Mouse (Mus musculus): ENCODE results near the gene Adgrg3.
"Not testable (repeated sequence)": the region's sequence is repeated elsewhere in the genome, so short reads cannot be mapped to it uniquely, and the experiment has no call there.

The Adgrg3 gene

GRCm38 (mm10) chr8:95025421-95025820, 7.9 kb downstream of the Adgrg3 start:
- no peak for DNase-seq (ENCODE audit: low read depth)

- DNase-seq (ENCODE audit: low read depth): not testable (repeated sequence)
These were observed 10.9 kb downstream of the Adgrg3 start for GRCm38 (mm10) chr8:95028391-95028790.

DNA sequence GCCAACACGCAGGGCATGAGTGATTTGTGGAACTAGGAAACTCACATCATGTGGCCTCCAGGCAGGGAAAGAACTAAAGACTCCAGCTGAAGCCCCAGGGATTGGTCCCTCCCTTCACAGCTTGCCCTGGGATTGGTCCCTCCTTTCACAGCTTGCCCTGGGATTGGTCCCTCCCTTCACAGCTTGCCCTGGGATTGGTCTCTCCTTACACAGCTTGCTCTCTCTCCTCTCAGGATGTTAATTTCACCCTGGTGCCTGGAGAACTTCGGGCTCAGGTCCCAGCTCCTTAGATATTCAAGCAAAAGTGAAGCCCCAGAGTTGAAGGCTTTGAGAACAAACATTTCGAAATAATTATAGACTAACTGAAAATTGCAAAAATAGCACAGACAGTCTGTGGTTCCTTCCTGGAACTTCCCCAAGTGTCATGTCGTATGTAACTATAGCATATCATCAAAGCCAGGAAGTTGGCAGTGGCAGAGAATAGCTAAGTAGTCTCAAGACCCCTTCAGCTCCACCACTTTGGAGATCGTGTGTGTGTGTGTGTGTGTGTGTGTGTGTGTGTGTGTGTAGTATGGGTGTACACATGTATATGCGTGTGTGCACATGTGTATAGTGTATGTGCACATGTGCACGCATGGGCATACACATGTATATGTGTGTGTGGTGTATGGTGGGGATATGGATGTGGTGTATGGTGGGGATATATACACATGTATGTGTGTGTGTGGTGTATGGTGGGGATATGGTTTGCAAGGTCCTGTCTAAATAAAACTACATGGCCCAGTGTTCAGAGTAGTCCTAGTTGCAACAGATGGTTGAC, 19.8 kb downstream of the Adgrg3 start:
- DNase-seq (ENCODE audit: low read depth): peak; percentile 64

DNA sequence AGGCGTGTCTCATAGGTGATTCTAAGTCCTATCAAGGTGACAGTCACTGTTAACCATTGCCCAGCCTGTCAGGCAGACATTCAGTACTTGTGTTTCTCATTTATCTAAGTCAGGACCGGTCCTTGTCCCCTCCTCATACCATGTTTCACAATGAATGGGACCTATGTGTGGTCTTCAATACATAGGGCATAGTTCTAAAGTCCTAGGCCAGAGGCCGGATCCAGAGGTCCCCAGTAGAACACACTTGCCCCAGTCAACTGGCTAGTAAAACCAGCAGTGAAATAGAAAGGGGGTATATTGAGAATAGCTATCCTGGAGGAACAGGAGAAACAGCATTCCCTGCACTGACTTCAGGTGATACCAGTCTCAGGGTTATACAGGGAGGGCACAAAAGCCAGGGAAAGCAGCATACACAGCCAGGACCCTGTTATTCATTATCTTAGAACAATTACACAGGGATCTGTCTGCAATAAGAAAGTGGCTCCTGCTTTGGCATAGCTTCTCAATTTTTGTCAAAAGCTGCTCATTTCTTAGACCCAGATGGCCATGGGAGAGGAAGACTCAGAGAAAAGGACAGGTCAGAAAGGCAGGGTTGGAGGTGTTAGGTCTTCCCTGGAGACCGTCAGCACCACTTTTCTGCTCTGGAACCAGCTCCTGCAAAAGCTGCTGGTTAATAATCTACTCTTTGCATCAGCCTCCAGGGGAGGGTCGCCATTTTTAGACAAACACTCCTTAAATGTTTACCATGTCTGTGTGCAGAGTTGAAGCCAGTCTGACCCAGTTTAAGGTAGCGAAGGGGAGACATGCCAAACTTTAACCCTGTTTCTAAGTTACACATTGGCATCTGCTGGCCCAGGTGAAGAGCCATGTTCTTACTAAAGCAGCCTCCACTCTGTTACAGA, 24.6 kb downstream of the Adgrg3 start:
- no peak for DNase-seq (ENCODE audit: low read depth)

DNA sequence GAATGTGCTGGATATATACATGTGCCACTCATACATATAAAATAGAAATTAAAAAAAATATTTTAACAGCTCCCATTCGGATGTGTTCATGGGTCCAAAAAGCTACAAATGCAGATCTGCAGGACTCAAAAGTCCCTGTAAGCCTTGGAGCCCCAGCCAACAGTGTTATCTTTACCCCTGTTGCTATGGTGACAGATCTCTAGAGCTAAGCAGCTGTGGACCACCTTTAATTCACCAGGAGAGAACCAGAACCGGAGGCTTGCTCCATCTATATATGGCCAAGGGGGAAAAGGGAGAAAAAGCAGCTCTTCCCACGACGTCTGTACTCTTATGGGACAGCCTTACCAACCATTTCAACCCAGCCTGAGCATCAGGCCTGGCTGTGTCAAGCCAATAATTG, 27.3 kb downstream of the Adgrg3 start:
- no peak for DNase-seq (ENCODE audit: low read depth)

DNA sequence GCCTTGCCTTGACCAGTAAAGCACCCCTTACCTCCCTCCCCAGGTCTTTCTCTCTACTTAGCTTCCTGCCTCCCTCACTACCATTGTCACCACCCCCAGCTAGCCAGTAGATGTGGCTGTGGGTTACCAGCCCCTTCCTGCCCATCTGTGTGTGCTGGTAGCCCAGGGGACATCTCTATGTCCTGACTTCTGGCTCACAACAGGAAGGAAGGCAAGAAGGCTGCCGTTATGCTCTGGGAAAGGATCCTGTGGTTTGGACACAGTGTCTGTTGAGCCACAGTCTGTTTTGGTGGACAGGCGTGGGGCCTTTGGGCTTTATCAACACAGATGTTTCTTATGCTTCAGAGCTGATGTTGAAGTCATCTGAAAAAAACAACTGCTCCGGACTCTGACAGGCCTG, 29.5 kb downstream of the Adgrg3 start:
- DNase-seq (ENCODE audit: low read depth): peak; percentile 13

DNA sequence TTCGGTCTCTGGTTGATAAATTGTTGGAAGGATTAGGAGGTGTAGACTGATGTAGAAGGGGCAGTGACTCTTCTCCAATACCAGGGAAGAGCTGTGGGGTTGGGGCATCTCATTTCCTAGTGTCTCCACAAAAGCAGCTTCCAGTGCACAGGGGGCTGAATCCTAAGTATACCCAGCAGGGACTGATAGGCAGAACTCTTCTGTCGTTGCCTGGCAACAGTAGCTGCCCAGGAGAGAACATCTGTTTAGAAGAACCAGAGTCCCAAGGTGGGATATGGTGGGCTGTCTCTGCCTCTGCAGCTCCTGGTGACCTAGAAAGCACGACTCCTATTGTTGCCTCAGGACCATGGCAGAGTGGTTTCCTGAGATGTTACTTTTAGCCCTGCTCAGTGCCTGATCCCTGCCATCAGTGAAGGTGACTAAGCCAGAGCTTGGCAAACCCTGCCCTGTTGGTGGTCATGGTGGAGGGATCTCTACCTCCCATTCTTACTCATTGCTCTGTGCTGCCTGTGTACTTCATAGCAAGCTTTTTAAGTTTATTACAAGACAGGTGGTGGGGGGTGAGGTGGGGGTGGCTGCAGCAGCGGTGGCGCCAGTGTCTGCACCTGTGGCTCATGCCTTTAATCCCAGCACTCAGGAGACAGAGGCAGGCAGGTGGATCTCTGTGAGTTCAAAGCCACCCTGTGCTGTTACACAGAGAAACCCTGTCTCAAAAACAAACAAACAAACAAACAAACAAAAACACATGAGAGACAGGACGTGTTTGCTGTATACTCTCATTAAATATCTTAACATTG, 30.6 kb downstream of the Adgrg3 start:
- DNase-seq (ENCODE audit: low read depth): no peak

- DNase-seq (ENCODE audit: low read depth): no peak
These were observed 32.1 kb downstream of the Adgrg3 start for GRCm38 (mm10) chr8:95049636-95050035.

GRCm38 (mm10) chr8:95054438-95054837, 36.9 kb downstream of the Adgrg3 start:
- no peak for DNase-seq (ENCODE audit: low read depth)

DNA sequence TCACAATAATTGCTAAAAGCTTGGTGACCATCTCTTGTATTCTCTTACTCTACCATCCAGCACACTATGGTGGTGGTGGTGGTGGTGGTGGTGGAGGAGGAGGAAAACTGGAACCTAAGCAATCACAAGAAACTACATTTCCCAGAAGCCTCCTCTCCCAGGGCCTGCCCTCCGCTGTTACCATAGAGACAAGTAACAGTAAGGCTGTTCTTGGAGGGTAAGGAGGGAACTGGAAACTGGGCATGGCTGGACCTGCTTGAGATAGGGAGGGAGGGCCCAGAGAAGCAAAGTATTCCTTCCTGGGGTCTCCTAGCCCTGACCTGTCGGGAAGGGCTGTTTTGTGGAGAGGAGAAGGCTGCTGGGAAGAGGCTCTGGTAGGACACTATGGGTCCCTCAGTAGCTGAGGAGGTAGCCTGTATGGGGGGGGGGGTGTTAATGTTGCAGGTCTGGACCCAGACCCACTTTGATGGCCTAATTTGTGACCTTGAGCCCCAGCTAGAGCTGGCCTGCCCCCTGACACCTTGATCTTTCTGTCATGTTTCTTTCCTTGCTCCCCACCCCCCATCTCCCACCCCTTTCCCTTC, 37.5 kb downstream of the Adgrg3 start, which contains the start of gene Drc7:
Gene Drc7, plus strand, starts transcription at position 177 of the 584 bp plus-strand sequence.
- no peak for DNase-seq (ENCODE audit: low read depth)

GRCm38 (mm10) chr8:95056414-95056813, 38.9 kb downstream of the Adgrg3 start:
- DNase-seq (ENCODE audit: low read depth): no peak

DNA sequence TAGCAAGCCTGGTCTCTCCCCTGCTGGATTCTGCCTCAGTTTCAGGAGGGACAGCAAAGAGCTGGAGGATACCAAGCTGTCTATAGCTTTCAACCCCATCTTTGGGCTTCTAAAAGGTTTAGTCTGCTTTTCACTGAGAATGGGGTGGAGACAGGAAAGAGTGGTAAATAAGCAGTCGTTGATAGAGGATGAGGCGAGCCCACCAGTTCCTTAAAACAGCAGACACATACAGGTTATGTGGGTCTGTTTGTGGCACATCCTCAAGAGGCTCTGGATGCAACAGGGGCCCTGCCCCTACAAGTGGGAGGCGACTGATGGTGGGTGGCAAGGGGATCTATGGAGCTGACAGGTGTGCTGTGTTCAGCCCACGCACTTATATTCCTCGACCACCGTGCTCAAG, 41.2 kb downstream of the Adgrg3 start:
- no peak for DNase-seq (ENCODE audit: low read depth)

- no peak for DNase-seq (ENCODE audit: low read depth)
These were observed 42.5 kb downstream of the Adgrg3 start for GRCm38 (mm10) chr8:95059812-95060533.

- DNase-seq (ENCODE audit: low read depth): peak; percentile 82
These were observed 47.0 kb downstream of the Adgrg3 start for GRCm38 (mm10) chr8:95064531-95064930.

DNA sequence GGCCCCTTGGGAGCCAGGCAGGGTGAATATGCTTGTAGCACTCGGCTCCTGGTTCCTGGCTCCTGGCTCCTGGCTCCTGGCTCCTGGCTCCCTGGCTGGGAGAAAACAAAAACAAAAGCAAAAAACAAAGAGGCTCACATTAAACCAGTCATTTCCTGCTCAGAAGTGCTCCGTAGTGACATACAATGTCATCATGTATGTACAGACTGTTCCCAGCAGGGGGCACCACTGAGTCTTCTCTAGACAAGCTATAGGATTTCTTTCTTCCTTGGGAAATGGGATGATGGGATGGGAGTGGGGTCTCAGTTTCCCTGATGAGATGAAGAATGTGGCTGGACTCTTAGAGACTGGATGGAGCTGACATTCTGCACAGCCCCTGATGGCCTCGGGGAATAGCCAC, 50.1 kb downstream of the Adgrg3 start:
- no peak for DNase-seq (ENCODE audit: low read depth)

DNA sequence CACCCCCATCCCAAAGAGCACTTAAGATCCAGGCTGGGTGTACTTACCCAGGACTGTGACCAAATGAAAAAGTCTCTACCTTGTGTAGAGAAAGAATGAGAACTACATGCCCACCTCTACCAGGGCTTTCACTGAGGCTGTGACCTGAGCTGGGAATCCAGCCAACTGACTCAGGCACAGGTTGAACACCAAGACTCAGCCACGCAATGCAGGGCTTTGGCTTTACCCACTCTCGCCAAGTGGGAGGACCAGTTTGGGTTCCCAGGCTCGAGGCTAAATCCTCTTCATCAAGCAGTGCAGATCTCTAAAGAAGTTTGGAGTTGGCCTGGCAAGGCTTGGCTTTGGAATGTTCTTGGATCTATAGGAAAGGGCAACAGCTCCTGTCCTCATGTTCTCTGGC, 58.0 kb downstream of the Adgrg3 start:
- no peak for DNase-seq (ENCODE audit: low read depth)

GRCm38 (mm10) chr8:95076151-95076550, 58.7 kb downstream of the Adgrg3 start:
- DNase-seq (ENCODE audit: low read depth): no peak

GRCm38 (mm10) chr8:95078055-95078454, 60.6 kb downstream of the Adgrg3 start:
- DNase-seq (ENCODE audit: low read depth): no peak

DNA sequence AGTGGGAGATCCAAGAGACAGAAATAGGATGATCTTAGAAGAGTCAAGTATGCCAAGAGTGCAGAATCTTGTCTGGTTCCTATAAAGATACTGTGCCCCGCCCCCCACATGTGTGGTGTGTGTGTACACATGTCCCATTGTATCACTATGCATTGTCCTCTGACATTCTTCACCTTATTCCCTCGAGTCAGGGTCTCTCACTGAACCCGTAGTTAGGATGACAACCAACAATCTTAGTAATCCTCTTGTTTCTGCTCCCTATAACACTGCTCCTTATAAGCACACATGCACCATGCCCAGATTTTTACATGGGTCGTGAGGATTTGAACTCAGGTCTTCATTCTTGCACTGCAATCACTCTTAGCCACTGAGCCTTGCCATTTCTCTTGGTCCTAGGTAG, 61.8 kb downstream of the Adgrg3 start:
- DNase-seq (ENCODE audit: low read depth): no peak

DNA sequence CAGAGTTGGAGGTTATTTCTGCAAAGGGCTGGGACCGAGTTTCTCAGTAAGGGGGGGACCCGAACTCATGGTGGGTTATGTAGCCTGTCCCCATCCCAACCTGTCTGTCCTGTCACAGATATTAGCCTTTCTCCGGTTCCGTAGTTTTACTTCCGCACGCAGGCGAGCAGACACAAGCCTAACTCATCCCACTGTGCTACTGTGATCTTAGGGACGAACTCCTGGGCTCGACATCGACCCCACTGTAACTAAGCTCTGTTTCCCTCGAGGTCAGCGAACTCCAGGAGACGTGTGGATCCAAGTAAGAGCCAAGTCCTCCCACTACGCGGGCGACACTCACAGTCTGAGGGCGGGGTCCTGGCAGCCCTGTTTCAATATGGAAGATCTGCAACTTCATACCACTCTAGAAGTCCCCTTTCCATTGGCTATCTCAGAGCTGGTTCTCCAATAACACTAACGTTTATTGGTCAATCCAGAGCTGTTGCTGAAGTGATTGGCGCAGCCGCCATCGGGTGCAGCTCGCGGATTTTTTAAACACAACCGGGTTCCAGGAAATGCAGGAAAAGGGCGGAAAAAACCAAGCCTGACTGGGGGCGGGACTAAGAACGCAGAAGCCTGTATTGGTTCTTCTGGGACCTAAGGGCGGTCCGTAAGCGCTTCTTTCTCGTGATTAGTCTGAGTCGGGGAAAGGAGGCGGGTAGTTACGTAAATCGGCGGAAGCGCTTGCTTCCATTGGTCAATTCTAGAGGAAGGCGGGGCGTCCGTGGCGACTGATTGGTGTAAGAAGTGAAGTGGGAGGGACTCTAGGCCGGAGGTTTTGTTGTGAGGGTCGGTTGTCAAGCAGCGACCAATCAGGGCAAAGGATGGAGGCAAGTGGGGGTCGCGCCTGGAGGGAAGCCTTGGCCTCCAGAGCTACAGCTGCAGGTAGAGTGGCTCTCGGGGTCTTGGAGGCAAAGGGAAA, 63.2 kb downstream of the Adgrg3 start, which contains the start of gene Katnb1:
Gene Katnb1, plus strand, starts transcription at position 806 of the 961 bp plus-strand sequence.
- DNase-seq (ENCODE audit: low read depth): peak; percentile 100

Measured in fibroblast of lung, adult 2 months (primary cell).